Mouse (Mus musculus): ENCODE measurements around the gene Kctd6. TPM values are rescaled to one million over a fixed set of nuclear protein-coding genes. Genes with fewer than 3 reads are reported as not detected.

Kctd6 gene
- polyA plus RNA-seq (2015; fragmentation: Nextera tagmentation; extraction: Ambion mirVana), result 10.2 and 12.6 TPM in 2 replicates

- peak; percentile 95 for DNase-seq (ENCODE audit: low spot score)
These were observed at the start of gene Kctd6 for GRCm38 (mm10) chr14:8213803-8214224. TSS of gene Kctd6 (plus strand) at chr14:8214140.

- no peak for DNase-seq (ENCODE audit: low spot score)
These were observed 49.5 kb upstream of the Kctd6 start for GRCm38 (mm10) chr14:8164463-8164862.

DNA sequence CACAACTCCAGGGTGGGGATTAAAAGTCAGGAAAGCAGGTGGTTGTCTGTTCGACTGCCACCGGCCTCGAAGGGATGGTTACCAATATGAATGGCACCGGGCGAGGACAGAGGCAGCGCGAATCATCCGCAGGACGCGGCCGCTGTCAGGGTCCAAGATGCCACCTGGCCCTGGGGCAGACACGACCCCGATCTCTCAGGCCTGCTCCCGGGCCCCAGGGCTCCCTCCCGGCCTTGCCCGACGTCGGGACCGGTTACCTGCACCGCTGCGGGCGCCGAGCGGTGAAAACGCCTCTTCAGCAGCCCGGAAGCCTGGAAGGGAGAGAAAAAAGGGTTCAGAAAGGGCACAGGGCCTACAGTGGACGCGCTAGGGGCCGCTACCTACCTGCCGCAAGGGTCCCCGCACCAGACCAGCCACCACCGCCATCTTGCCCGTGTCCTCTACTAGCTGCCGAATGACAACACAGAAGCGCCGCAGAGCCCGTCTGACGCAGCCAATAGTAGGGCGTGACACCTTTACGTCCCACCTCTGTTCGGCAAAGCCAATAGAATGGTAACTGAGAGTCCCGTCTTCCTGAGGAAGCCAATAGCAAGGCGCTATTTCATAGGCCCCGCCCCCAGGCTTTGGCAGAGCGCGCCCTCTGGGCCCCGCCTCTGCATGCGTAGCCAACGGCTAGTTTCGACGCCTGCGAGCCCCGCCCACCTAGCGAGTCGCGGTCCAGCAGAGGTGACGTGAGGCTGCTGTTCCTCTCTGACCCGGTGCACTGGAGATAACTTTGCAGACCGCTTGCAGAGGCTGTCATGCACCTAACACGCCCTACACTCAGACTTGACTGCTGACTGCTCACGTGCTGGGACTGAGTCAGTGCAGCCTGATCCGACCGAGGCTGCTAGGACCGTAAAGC, 41.2 kb upstream of the Kctd6 start, which contains the start of gene Pdhb:
TSS of gene Pdhb (minus strand) at position 519 of the 904 bp plus-strand sequence.
- DNase-seq (ENCODE audit: low spot score), result peak; percentile 99

DNA sequence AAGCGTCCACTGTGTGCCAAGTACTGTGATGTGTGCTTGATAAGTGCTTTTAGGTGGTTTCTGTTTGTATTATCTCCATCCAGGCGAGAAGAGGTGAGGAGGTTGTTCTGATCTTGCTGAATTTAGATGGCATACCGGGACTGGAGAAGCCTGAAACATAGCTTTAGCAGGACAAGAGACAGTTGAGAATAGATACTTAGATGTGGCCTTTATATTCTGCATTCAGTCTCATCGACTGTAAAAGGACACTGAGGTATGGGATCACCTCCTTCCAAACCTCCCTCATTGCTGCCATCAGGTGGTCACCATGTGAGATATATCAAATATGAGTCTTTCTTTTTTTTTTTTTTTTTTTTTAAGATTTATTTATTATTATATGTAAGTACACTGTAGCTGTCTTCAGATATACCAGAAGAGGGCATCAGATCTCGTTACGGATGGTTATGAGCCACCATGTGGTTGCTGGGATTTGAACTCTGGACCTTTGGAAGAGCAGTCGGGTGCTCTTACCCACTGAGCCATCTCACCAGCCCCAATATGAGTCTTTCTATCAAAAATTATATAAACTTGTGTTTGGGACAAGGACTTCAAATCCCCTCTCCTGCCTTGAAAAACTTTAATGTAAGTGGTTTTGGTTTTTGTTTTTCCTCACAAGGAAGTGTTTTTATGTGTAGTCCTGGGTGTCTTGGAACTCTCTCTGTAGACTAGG, 40.2 kb upstream of the Kctd6 start:
- DNase-seq (ENCODE audit: low spot score), result peak; percentile 49

DNA sequence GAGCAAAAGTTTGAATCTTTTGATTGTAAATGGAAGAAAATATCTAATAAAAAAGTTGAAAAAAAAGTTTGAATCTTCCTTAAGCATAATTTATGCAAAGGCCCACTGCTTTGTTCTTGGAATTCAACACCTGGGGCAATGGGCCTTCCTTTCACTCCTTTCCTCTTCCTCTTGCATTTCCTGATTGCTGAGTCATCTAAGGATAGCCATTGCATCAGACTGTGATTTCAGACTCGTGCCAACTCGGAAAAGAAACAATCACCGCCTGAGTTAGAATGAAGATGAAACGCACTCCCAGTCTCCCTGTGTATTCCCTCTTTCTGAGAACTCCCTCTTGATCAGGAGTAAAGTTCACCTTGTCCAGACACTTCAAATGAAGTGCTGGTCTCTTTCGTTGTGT, 39.3 kb upstream of the Kctd6 start:
- DNase-seq (ENCODE audit: low spot score), result no peak

GRCm38 (mm10) chr14:8176251-8176650, 37.7 kb upstream of the Kctd6 start:
- no peak for DNase-seq (ENCODE audit: low spot score)

GRCm38 (mm10) chr14:8180371-8181035, 33.4 kb upstream of the Kctd6 start:
- DNase-seq (ENCODE audit: low spot score), result no peak

- DNase-seq (ENCODE audit: low spot score), result no peak
These were observed 30.6 kb upstream of the Kctd6 start for GRCm38 (mm10) chr14:8183330-8183729.

DNA sequence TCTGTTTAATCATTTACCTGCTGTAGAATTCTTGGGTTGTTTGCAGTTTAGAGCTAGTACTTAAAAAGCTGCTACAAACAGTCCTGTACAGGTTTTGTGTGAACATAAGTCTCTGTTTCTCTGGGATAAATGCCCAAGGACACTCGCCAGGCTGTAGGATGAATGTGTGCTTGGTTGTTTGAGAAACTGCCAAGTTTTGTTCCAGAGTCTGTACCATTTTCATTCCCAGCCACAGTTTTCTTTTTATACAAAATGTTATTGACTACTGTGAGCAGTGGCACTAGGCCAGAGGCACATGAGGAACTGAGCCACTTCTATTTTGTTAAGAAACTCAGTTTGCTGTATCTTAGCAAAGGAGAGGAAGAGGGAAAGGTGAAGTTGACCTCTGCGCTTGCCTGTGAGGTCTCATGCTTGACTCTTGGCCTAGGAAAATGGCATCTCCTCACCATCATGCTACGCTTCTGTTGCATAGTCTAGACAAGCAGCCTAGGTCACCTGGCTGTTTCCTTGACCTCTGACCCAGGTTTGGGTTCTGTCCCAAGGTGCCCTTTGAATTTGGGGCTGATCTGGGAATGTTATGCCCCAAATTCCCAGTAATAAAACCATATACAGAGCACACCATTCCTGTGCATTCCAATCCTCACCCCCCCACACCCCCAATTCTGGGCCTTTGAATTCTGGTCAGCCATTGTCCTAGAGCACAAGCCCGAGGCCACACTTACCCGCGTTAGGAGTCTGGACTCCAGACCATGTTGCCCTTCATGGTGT, 27.5 kb upstream of the Kctd6 start:
- DNase-seq (ENCODE audit: low spot score), result no peak

DNA sequence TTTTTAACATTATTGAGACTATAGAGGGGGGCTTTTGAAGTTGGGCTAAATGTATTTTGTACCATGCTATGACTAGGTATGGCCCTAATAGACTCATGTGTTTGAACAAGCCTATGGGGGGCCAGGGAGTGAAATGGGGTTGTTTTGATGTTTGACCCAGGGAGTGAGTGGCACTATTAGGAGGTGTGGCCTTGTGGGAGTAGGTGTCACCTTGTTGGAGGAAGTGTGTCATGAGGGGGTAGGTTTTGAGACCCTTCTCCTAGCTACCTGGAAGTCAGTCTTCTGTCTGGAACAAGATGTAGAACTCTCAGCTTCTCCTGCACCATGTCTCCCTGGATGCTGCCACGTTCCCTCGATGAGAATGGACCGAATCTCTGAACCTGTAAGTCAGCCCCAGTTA, 23.4 kb upstream of the Kctd6 start:
- DNase-seq (ENCODE audit: low spot score), result no peak

DNA sequence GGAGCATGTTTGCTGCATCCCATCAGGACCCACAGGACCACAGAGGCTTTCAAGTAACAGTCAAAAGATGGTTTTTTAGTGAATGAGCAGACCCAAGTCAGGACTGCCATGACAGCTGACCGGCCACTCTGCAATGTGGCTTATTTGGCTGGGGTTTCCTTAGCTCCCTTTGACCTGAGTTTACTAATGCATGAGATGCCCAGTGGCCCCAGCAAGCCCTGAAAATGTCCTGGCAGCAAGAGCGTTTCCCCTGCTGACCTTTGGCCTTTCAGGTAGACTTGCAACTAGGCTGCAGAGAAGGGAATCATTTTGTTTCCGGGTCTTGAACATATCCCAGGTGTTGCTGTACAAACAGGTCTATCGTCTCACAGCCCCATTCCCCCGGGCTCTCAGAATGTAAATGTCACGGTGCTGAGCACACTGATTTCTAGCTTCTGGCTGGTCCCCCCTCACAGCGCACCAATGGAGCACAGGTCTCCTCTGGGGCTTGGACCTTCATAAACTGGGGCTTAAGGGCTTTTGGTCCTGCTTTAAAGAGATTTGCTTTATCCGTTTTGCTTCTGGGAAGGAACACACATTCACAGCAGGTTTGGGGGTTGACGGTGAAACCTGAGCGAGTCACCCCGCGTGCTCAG, 22.5 kb upstream of the Kctd6 start:
- no peak for DNase-seq (ENCODE audit: low spot score)

DNA sequence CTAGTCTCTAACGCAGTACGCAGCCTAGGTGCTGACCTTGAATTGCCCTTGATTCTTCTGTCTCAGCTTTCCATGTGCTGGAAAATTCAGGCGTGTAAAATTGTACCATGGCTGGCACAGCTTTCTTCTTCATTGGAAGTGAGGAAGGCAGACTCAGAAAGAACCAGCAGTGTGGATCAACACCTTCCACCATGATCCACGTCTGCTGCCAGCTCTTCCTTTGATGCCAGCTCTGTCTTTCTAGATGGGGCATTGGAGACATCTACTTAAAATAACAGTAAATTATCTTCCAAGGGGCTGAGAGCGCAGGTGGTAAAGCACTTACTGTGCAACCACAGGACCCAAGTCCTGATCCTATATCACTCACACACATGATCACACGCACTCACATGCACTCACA, 21.2 kb upstream of the Kctd6 start:
- DNase-seq (ENCODE audit: low spot score), result no peak

GRCm38 (mm10) chr14:8200769-8201168, 13.2 kb upstream of the Kctd6 start:
- no peak for DNase-seq (ENCODE audit: low spot score)

DNA sequence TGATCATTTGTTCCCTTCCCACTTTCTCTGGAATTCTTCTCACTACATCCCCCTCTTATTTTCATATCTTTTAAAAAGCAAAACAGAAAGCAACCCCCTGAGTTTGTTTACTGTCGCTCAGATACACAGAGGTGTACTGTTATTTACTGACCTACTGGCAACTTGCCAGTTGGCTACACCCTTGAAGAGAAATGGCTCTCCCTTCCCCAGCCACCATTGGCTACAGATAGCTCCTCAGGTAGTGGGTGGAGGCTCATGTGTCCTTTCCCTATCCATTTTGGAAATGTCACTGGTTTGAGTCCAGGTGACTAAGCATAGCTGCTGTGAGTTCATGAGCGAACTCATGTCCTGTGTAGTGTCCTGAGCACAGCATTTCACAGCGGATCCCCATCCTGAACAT, 12.2 kb upstream of the Kctd6 start:
- DNase-seq (ENCODE audit: low spot score), result no peak

DNA sequence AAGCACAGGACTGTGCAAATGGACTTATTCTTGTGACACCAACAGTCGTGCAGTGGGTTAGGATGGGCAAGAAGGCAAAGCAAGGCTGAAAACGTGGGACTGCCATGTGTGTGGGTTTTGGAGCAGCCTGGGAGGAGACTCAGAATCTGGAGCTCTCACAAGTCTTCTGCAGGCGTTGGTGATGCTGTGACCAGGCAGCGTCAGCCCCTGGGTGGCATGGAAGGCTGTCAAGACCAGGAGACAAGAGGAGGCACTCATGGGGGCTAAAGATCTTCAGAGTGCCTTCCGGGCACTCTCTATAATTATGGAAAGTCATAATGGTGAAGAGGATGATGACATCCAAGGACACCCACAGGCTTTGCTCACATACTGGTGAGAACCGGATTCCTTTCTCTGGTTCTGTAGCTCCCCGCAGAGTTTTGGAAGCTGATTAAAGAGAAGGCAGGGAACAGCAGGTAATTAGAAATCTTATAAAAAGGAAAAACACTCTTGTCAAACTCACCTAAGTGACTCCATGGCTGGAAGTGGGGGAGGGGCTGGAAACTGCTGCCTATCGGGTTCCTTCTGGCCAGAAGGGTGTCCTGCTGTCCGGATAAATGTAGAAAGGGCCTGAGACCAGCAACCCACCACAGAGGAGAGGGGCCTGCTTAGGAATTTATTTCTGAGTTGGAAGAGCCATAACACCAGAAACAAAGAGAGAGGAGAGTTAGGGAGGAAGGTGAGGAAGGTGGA, 7.6 kb upstream of the Kctd6 start:
- DNase-seq (ENCODE audit: low spot score), result no peak

DNA sequence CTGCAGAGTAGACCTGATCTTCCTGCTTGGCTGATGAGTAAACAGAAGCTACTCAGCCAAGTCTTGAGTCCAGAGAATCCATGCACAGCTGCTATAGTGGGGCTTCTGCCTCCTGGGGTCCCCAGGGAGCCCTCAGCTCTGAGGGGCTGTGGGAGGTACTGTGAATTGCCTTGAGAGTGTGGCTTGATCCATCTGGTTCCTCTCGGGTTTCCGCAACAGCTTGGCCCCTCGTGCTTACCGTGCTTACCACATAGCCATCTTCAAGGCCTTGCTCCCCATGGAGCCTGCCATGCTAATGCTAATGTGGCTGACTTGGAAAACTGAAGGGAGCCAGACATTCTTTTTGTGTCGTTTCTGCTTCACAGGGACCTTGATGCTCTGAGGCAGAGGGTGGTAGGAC, 6.8 kb upstream of the Kctd6 start:
- DNase-seq (ENCODE audit: low spot score), result no peak

DNA sequence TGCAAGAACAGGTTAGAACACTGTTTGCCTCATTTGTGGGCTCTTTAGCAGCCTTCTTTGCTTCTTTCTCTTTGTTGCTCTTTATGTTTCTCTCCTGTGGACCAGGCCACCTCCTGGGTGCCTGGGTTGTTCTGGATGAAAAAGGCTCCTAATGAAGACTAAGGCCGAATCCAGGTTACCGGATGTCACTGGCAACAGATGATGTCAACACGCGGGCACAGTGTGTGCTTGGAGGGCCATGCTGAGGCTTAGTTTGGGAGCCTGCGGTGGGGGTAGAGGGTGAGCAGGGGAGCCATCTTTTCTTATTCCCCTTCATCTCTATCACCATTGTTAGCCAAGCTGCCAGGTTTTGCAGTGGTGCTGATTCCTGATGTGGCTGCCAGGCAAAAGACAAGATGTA, 6.4 kb upstream of the Kctd6 start:
- no peak for DNase-seq (ENCODE audit: low spot score)

- DNase-seq (ENCODE audit: low spot score), result no peak
These were observed 5.1 kb upstream of the Kctd6 start for GRCm38 (mm10) chr14:8208876-8209275.

DNA sequence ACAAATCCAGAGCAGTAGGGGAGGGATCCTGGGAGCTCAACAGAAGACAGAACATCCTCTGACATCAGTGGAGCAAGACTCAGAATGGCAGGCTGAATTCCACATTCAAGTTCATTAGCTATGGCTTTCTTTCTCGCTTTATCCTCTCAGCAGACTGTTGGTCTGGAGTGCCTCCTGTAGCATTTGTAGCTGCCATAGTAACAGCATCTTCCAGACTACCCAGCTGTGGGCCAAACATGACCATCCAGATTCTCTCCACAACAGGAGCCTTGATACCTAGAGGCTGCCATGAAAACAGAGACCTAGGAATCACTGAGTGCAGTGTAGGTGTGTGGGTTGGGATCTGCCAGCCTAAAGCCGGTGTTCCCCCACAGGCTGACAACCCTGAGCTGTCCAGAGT, 4.0 kb upstream of the Kctd6 start:
- DNase-seq (ENCODE audit: low spot score), result no peak

- no peak for DNase-seq (ENCODE audit: low spot score)
These were observed 944 bp upstream of the Kctd6 start for GRCm38 (mm10) chr14:8212996-8213395.
